Mouse (Mus musculus) neural tube, embryonic 15.5 days (tissue): ENCODE results near the gene Gal. TPM values are rescaled to one million over a fixed set of nuclear protein-coding genes. Genes with fewer than 3 reads are reported as not detected.

Experiments used
- ATAC-seq: fragments of 200-750 bp; cut with Nextera tagmentation; 2 replicates; pipeline ENCODE4 v1.8.0; 2017; ENCODE audit warnings: mild to moderate bottlenecking, moderate TSS enrichment, moderate library complexity; ENCODE audit not compliant: low FRiP score
- H3K27ac ChIP-seq: fragments of 300-500 bp; sonication (generic); replicated peaks from 2 replicates; pipeline ENCODE4 v1.5.1; 2015; ENCODE audit warnings: mild to moderate bottlenecking, inconsistent platforms
- H3K27me3 ChIP-seq: fragments of 300-500 bp; sonication (generic); replicated peaks from 2 replicates; pipeline ENCODE4 v1.6.1; 2015; ENCODE audit warnings: inconsistent platforms
- H3K36me3 ChIP-seq: fragments of 300-500 bp; sonication (generic); 2 replicates; pipeline ENCODE4 v1.6.1; 2015; ENCODE audit warnings: inconsistent platforms
- H3K4me1 ChIP-seq: fragments of 300-500 bp; sonication (generic); 2 replicates; pipeline ENCODE4 v1.6.1; 2015; ENCODE audit warnings: inconsistent platforms
- H3K4me2 ChIP-seq: fragments of 300-500 bp; sonication (generic); 2 replicates; pipeline ENCODE4 v1.6.1; 2015; ENCODE audit warnings: inconsistent platforms, mild to moderate bottlenecking, moderate library complexity
- H3K4me3 ChIP-seq: fragments of 300-500 bp; sonication (generic); replicated peaks from 2 replicates; pipeline ENCODE4 v1.5.1; 2015; ENCODE audit warnings: mild to moderate bottlenecking, inconsistent platforms
- H3K9ac ChIP-seq: fragments of 300-500 bp; sonication (generic); replicated peaks from 2 replicates; pipeline ENCODE4 v1.6.1; 2015; ENCODE audit warnings: mild to moderate bottlenecking, inconsistent platforms
- H3K9me3 ChIP-seq: fragments of 300-500 bp; sonication (generic); replicated peaks from 2 replicates; pipeline ENCODE4 v1.6.1; 2016; ENCODE audit warnings: inconsistent platforms
- WGBS: fragments of 180-500 bp; shearing (Covaris S2); methylation state at CpG from one replicate; pipeline ENCODE4 v1.1.7; 2015; ENCODE audit warnings: mixed read lengths; 5-methylcytosine and 5-hydroxymethylcytosine counted together
- polyA plus RNA-seq: library from polyadenylated mRNA; unstranded; fragments of >200 nt; fragmentation: Nextera tagmentation; extraction: Ambion mirVana; gene quantifications from 2 replicates; pipeline ENCODE4 v1.2.1, GENCODE M21; 2015

Gene Gal
- 39.2 and 47.3 TPM in 2 replicates for polyA plus RNA-seq

DNA sequence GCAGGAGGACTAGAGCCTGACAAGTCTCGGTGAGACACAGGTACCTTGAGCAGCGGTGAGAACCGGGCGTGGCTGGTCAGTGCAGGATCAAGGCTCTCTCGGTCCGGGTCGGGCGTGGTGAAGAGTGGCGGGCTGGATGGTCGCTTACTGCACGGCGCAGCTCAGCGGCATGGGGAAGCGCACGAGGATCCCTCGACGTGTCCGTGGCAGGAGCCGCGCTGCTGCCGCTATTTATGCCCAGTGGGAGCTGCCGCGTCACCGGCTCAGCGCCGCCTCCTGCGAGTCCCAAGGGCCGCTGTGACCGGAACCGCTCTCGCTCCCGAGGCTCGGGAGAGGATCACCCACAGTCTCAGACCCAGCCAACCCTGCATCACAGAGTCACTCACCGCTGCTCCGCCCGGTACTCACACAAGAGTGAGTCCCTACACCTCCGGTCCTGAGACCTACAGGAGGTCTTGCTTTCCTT is at the start of gene Gal:
Gene Gal (minus strand): TSS at position 277 of the 466 bp plus-strand sequence.
- H3K4me3 ChIP-seq, result peak within 1 kb of the TSS; percentile 35
- H3K4me2 ChIP-seq, result peak within 1 kb of the TSS; percentile 66
- H3K9me3 ChIP-seq, result no peaks in the 10 kb centered on the region
- H3K9ac ChIP-seq, result peak within 1 kb of the TSS; percentile 33
- no peak within 1 kb of the TSS for H3K27ac ChIP-seq
- H3K4me1 ChIP-seq, result peaks cover 16% of the 10 kb centered on the region
- ATAC-seq, result no peak
- 2% methylated on average over 37 of the region's 37 CpGs for WGBS
- H3K36me3 ChIP-seq, result no peaks in the 10 kb centered on the region
- H3K27me3 ChIP-seq, result peaks cover 48% of the 10 kb centered on the region

GRCm38 (mm10) chr19:3459986-3460385 is 45.6 kb upstream of the Gal start:
- Histone ChIP-seq H3K9me3 (no peaks in the 10 kb centered on the region), H3K9ac (no peak overlapping the region), H3K27me3 (no peaks in the 10 kb centered on the region), H3K4me2 (no peak overlapping the region), H3K4me3 (no peak overlapping the region), H3K27ac (no peak overlapping the region), H3K4me1 (no peaks in the 10 kb centered on the region), H3K36me3 (peaks cover 99% of the 10 kb centered on the region)
- ATAC-seq, result no peak
- 93% methylated on average over 3 of the region's 3 CpGs for WGBS

DNA sequence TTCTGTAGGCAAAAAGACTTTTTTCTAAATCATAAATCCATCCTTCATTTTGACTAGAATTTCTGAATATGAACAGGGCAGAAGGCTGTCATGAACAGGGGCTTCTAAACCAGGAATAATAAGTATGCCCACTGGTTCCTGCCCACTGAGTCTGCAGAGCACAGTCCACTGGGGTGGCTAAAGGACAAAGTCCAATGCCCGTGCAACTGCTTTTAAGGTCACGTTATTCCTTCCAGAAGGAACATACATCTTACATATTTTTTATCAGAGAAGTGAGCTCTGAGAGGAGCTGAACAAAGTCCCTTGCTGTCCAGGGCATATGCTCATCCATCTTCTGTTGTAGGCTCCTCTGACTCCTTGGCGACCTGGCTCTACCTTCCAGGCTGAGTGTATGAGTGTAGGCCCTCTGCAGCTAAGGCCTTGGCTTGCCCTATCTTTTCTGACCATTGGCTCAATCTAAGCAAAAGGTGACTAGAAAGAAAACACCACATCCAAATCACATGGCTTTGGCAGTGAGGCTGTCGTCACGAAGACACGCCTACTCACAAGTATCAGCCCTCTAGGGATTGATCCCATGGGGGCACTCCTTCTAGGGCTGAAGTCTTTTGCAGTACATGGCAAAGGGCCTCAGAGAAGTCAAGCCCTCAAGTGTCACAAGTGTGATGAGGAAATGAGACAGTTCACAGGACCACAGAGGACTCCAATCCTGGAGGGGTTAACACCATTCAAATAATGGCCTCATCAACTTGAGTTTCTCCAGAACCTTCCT is 44.2 kb upstream of the Gal start:
- H3K36me3 ChIP-seq, result peaks cover 98% of the 10 kb centered on the region

GRCm38 (mm10) chr19:3457700-3458099 is 43.4 kb upstream of the Gal start:
- 93% methylated on average over 4 of the region's 4 CpGs for WGBS
- H3K27ac ChIP-seq, result no peak overlapping the region
- H3K27me3 ChIP-seq, result no peaks in the 10 kb centered on the region
- no peak for ATAC-seq
- no peak overlapping the region for H3K4me2 ChIP-seq
- H3K4me1 ChIP-seq, result no peaks in the 10 kb centered on the region
- no peak overlapping the region for H3K4me3 ChIP-seq
- H3K9me3 ChIP-seq, result no peaks in the 10 kb centered on the region
- peaks cover 96% of the 10 kb centered on the region for H3K36me3 ChIP-seq
- no peak overlapping the region for H3K9ac ChIP-seq

More for the DNA sequence above, 44.2 kb upstream of the Gal start:
- H3K4me1 ChIP-seq, result no peaks in the 10 kb centered on the region
- no peaks in the 10 kb centered on the region for H3K27me3 ChIP-seq
- no peak overlapping the region for H3K4me3 ChIP-seq
- ATAC-seq, result no peak
- no peaks in the 10 kb centered on the region for H3K9me3 ChIP-seq
- no peak overlapping the region for H3K9ac ChIP-seq
- WGBS, result 88% methylated on average over 6 of the region's 6 CpGs
- H3K27ac ChIP-seq, result no peak overlapping the region
- no peak overlapping the region for H3K4me2 ChIP-seq

DNA sequence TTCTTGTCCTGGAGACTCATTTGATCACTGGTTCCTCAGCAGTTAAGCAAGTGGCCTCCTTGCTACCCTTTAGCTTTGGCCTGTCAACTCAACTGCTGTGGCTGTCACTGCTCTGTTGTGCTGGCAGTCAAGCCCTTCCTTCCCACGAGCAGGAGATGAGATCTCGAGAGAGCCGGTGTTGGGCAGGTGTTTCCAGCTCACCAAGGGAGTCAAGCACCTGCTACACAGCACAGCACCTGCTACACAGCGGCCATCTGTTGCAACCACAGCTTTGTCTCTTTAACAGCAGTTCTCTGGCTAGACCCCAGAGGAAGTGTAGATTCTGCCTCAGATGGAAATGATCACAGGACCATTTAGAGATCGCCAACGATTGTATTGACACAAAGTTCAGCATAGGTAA is 37.3 kb upstream of the Gal start:
- Histone ChIP-seq H3K4me1 (peaks cover 11% of the 10 kb centered on the region), H3K9ac (no peak overlapping the region), H3K9me3 (no peaks in the 10 kb centered on the region), H3K4me2 (no peak overlapping the region), H3K36me3 (peaks cover 36% of the 10 kb centered on the region), H3K4me3 (no peak overlapping the region), H3K27ac (peak overlapping the region; percentile 6; the same call in 1 of the 2 replicates), H3K27me3 (no peaks in the 10 kb centered on the region)
- peak; percentile 46; the same call in 1 of the 2 replicates for ATAC-seq
- WGBS, result 45% methylated on average over 6 of the region's 6 CpGs

DNA sequence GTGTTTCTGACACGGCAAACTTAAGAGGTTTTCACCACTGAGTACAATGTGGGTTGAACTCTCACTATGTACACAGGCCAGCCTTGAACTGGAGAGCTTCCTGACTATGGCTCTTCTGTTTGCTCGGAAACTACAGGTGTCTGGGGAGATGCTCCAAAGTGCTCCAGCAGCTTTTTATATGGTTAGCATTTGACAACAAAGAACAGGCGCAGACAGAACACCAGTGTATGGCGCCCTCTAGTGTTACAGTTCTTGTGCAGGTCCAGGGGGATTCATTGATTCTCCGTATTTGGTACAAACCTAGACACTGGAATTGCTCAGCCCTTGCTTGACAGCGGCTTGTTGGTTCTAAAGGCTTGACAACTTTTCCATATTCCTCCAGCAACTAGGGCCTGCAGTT is 36.8 kb upstream of the Gal start:
- ATAC-seq, result peak; percentile 83
- Histone ChIP-seq H3K27me3 (no peaks in the 10 kb centered on the region), H3K36me3 (peaks cover 31% of the 10 kb centered on the region), H3K4me3 (no peak overlapping the region), H3K9ac (no peak overlapping the region), H3K4me1 (peaks cover 11% of the 10 kb centered on the region), H3K27ac (peak overlapping the region; percentile 6; the same call in 1 of the 2 replicates), H3K9me3 (no peaks in the 10 kb centered on the region), H3K4me2 (no peak overlapping the region)
- WGBS, result 19% methylated on average over 6 of the region's 6 CpGs

GRCm38 (mm10) chr19:3450714-3451113 is 36.4 kb upstream of the Gal start:
- no peaks in the 10 kb centered on the region for H3K27me3 ChIP-seq

DNA sequence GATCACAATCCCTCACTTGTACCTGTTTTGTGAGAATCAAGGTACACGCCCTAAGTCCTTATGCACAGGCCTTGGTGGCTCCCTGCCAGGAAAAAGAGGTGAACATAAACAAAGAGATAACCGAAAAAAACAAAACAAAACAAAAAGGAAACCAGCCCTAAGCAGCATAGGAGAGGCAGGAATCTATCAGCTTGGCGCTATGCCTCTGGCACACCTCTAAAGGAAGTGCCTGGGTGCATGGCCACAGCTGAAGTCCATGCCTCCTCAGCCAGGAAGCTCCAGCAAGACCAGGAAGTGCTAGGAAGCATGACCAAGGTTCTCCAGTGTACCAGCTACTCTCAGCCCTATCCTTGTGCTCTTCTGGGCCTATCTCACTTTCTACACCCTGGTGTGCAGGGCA is 34.9 kb upstream of the Gal start:
- WGBS, result 88% methylated on average over 3 of the region's 3 CpGs
- no peaks in the 10 kb centered on the region for H3K9me3 ChIP-seq
- no peak overlapping the region for H3K4me2 ChIP-seq
- H3K36me3 ChIP-seq, result peaks cover 14% of the 10 kb centered on the region; the same call in 1 of the 2 replicates
- H3K27me3 ChIP-seq, result no peaks in the 10 kb centered on the region
- H3K4me1 ChIP-seq, result peaks cover 11% of the 10 kb centered on the region
- no peak overlapping the region for H3K4me3 ChIP-seq
- no peak overlapping the region for H3K27ac ChIP-seq
- H3K9ac ChIP-seq, result no peak overlapping the region
- ATAC-seq, result no peak

More at GRCm38 (mm10) chr19:3450714-3451113, 36.4 kb upstream of the Gal start:
- no peak overlapping the region for H3K4me3 ChIP-seq
- H3K9ac ChIP-seq, result no peak overlapping the region
- WGBS, result 96% methylated on average over 3 of the region's 3 CpGs
- no peak overlapping the region for H3K27ac ChIP-seq
- ATAC-seq, result 0 out of 2 replicates have a peak, but pooled peaks have one; percentile 12
- H3K4me2 ChIP-seq, result no peak overlapping the region
- H3K36me3 ChIP-seq, result peaks cover 27% of the 10 kb centered on the region
- H3K4me1 ChIP-seq, result peaks cover 11% of the 10 kb centered on the region
- no peaks in the 10 kb centered on the region for H3K9me3 ChIP-seq

DNA sequence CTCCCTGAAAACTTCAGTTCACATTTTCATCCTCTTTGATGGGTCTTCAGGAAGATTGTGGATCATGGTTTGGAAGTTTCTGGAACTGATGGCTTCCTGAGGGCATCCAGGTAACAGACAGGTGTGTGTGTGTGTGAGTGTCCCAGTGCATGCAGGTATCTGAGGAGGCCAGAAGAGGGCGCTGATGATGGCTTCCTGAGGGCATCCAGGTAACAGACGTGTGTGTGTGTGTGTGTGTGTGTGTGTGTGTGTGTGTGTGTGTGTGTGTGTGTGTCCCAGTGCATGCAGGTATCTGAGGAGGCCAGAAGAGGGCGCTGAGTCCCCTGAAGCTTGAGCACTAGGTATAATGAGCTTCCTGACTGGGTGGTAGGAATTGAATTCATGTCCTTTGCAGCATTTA is 33.0 kb upstream of the Gal start:
- no peak overlapping the region for H3K4me3 ChIP-seq
- no peaks in the 10 kb centered on the region for H3K36me3 ChIP-seq
- H3K4me1 ChIP-seq, result peaks cover 11% of the 10 kb centered on the region
- H3K27ac ChIP-seq, result no peak overlapping the region
- WGBS, result 73% methylated on average over 3 of the region's 3 CpGs
- no peaks in the 10 kb centered on the region; the same call in 1 of the 2 replicates for H3K27me3 ChIP-seq
- no peak for ATAC-seq
- no peak overlapping the region for H3K9ac ChIP-seq
- no peak overlapping the region for H3K4me2 ChIP-seq
- H3K9me3 ChIP-seq, result no peaks in the 10 kb centered on the region

DNA sequence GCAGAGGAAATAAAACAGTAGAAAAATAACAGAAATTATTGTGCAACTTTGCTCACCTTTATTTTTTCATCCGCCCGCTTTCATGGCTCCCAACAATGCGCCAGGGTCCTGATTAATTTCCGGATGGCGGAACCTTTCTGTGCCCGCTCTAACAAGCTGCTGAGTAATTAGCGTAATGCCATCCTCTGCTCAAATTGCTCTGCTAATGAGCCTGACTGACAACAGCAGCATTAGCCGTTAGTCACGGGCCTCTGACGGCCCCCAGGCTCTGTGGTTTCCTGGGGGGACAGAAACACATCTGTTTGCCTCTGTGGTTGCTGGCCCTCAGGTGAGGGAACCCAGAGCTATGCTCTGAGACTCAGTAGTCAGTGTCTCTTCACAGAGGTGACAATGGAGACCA is 26.7 kb upstream of the Gal start:
- ATAC-seq, result no peak
- peaks cover 13% of the 10 kb centered on the region for H3K4me1 ChIP-seq
- H3K36me3 ChIP-seq, result no peaks in the 10 kb centered on the region
- 0 out of 2 replicates have a peak overlapping the region, but pooled peaks have one; percentile 48 for H3K27ac ChIP-seq
- no peak overlapping the region for H3K9ac ChIP-seq
- WGBS, result 20% methylated on average over 10 of the region's 10 CpGs
- H3K9me3 ChIP-seq, result no peaks in the 10 kb centered on the region
- peak overlapping the region; percentile 33 for H3K4me2 ChIP-seq
- peaks cover 2% of the 10 kb centered on the region; the same call in 1 of the 2 replicates for H3K27me3 ChIP-seq
- H3K4me3 ChIP-seq, result no peak overlapping the region

DNA sequence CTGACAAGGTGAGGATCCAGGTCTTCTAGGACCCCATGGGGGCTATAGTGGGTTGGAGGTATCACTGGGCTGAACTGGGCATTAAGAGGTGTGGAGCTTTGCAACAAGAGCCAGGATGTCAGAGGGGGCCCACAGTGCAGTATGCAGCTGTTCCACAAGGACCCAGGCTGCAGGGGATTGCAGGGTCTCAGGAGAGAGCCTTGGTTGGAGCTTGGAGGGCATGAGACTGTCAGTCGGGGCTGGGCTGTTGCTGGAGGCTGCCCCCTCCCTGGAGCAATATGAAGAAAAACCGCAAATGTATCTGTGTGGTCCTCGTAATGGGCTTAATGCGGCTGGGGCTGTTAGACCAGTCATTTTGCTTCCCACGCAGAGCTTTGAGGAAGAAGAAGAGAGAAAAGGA is 26.3 kb upstream of the Gal start:
- peaks cover 2% of the 10 kb centered on the region; the same call in 1 of the 2 replicates for H3K27me3 ChIP-seq
- no peaks in the 10 kb centered on the region for H3K36me3 ChIP-seq
- H3K4me3 ChIP-seq, result no peak overlapping the region
- no peak for ATAC-seq
- H3K9ac ChIP-seq, result no peak overlapping the region
- WGBS, result 15% methylated on average over 5 of the region's 5 CpGs
- peak overlapping the region; percentile 48 for H3K27ac ChIP-seq
- no peaks in the 10 kb centered on the region for H3K9me3 ChIP-seq
- peak overlapping the region; percentile 33 for H3K4me2 ChIP-seq
- peaks cover 13% of the 10 kb centered on the region for H3K4me1 ChIP-seq

DNA sequence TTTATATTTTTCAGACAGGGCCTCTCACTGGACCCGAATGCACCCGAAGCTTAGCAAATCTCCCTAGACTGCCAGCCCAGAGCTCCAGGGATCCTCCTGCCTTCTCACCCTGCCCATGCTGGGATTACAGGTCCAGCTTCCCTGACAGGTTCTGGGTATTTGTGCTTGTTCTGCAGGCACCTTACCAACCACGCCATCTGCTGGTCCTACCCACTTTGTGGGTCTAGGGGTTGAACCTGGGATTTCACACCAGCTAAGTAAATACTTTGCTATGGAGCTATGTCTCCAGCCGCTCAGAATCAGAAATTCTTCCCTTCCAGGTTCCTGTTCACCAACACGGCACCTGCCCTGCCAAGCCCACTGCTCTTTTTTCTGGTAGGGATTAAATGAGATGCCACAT is 23.6 kb upstream of the Gal start:
- Histone ChIP-seq H3K4me2 (no peak overlapping the region), H3K9ac (no peak overlapping the region), H3K27me3 (peaks cover 2% of the 10 kb centered on the region; the same call in 1 of the 2 replicates), H3K27ac (no peak overlapping the region), H3K36me3 (no peaks in the 10 kb centered on the region), H3K4me1 (peaks cover 13% of the 10 kb centered on the region), H3K9me3 (no peaks in the 10 kb centered on the region), H3K4me3 (no peak overlapping the region)
- WGBS, result 74% methylated on average over 5 of the region's 5 CpGs
- no peak for ATAC-seq
